Mouse (Mus musculus): ENCODE data around the gene Grasp.

- TF ChIP-seq CTCF (IDR thresholded peaks at IDR 0.05; ENCODE audit: low read depth, low read length) (no peak), POLR2A (IDR thresholded peaks at IDR 0.05; ENCODE audit: extremely low read depth, insufficient read depth, low read length) (no peak)
Measured at GRCm38 (mm10) chr15:101252614-101253013, 28.6 kb downstream of the Grasp start.

All from liver, adult 2 months (tissue).